Mouse (Mus musculus): ENCODE measurements at regions not wholly inside any gene's neighbourhood (a gene's known extent, or its start where the extent isn't known, plus 50 kb on each side); places are given as distances from the start of the nearest gene placed in this dataset.

DNA sequence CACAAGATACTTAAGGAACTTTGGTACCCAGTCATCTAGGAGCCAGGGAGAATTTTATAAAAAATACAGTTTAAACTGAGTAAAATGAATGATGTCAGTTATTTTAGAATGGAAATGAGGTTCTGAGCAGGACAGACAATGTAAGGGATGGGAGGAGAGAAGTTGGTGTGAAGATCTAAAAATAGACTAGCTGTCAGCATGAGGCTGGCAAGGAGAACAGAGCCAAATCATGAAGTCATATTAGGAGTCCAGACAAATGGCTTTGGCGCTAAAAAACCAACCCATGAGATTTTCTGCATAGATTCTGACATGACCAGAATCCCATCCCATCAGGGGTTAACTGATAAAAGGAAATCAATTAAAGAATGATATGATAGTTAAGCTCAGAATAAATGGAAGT is 65.5 kb upstream of the Itprid2 start:
- no peaks in the 10 kb centered on the region for H3K36me3 ChIP-seq (ENCODE audit: control insufficient read depth, insufficient read depth, low read length)
- no peak overlapping the region for H3K27ac ChIP-seq (ENCODE audit: control insufficient read depth, insufficient read depth, low read depth, low read length)
- no peaks in the 10 kb centered on the region for H3K4me1 ChIP-seq (ENCODE audit: control insufficient read depth, insufficient read depth, low read length)
- H3K4me3 ChIP-seq (ENCODE audit: control insufficient read depth, low read depth, low read length), result no peak overlapping the region
- no peaks in the 10 kb centered on the region for H3K27me3 ChIP-seq (ENCODE audit: control insufficient read depth, insufficient read depth, low read length)
- TF ChIP-seq CTCF (IDR thresholded peaks at IDR 0.05; ENCODE audit: control insufficient read depth, insufficient read depth, insufficient replicate concordance, low read depth, low read length), result no peak
- TF ChIP-seq POLR2A (IDR thresholded peaks at IDR 0.05; ENCODE audit: control insufficient read depth, low read depth, low read length), result no peak

DNA sequence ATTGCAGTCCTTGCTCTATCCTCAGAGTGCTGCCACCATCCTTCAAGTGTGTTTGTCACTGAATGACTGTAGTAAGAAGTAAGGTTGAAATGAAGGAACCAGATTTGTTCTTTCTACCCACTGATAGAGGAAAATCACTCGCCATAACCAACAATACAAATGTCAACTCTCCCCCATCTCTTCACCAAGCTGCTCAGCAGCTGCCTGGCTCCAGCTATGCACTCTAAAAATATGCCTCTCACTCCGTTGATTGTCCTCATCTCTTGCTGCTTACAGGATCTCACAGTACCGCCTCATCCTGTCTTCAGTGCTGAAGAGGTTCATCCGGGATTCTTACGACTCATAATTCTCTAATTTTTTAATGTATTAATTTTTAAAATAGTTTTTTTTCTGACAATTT is 63.2 kb upstream of the Itprid2 start:
- Histone ChIP-seq H3K4me3 (ENCODE audit: control insufficient read depth, low read depth, low read length) (no peak overlapping the region), H3K4me1 (ENCODE audit: control insufficient read depth, insufficient read depth, low read length) (no peaks in the 10 kb centered on the region), H3K27me3 (ENCODE audit: control insufficient read depth, insufficient read depth, low read length) (no peaks in the 10 kb centered on the region), H3K27ac (ENCODE audit: control insufficient read depth, insufficient read depth, low read depth, low read length) (no peak overlapping the region), H3K36me3 (ENCODE audit: control insufficient read depth, insufficient read depth, low read length) (no peaks in the 10 kb centered on the region)
- TF ChIP-seq POLR2A (IDR thresholded peaks at IDR 0.05; ENCODE audit: control insufficient read depth, low read depth, low read length), result no peak

DNA sequence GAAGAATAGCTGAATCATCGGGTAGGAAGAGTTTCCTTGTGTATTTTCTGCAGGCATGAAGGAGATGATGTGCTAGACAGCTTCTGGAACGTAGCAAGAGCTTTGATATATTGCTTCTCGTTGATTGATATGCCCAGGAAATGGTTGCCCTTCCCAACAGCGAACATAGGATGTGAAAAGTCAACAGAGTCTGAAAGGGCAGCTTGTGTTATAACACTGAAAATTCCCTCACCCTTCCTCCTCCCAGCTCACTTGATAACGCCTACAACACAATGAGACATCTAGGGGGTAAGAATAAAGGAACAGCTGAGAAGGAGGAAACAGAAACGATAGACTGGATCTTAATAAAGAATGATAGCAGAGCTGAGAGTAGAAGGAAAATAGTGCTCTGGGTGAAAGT is 60.1 kb upstream of the Itprid2 start:
- Histone ChIP-seq H3K27ac (ENCODE audit: control insufficient read depth, insufficient read depth, low read depth, low read length) (no peak overlapping the region), H3K36me3 (ENCODE audit: control insufficient read depth, insufficient read depth, low read length) (no peaks in the 10 kb centered on the region), H3K4me1 (ENCODE audit: control insufficient read depth, insufficient read depth, low read length) (no peaks in the 10 kb centered on the region), H3K4me3 (ENCODE audit: control insufficient read depth, low read depth, low read length) (no peak overlapping the region), H3K27me3 (ENCODE audit: control insufficient read depth, insufficient read depth, low read length) (no peaks in the 10 kb centered on the region)
- TF ChIP-seq POLR2A (IDR thresholded peaks at IDR 0.05; ENCODE audit: control insufficient read depth, low read depth, low read length), result no peak
- TF ChIP-seq CTCF (IDR thresholded peaks at IDR 0.05; ENCODE audit: control insufficient read depth, insufficient read depth, insufficient replicate concordance, low read depth, low read length), result no peak

DNA sequence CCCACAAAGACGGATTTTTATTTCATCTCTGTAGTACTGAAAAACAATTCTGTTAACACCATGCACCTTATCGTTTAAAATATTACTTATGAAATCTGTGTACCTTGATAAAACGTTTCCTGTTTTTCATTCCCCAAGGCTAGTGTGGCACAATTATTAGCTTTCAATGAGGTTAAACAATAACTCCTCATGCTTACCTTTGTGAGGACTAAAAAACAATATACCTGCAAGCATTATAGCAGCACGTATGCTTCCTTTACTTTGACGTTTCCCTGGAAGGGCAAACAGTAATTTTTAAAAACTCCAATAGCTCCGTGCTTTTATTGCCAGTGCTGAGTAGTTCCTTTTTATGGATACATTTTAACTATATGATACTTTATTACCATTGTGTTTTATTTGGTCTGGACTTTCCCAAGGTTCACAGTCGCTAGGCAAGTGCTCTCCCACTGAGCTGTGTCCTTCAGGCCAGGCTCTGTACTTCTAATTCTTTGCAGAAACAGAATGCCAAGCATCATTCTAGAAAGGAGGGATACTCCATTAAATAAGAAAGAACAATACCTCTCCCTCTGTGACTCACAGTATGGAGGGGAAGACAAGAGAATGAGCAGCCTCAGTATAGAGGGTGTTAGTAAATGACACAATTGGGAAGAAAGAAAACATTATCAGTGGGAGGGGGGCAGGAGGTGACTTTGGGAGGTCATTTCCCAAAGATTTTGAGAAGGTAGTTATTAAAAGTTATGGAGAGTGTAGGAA is 50.0 kb upstream of the Itprid2 start:
- H3K36me3 ChIP-seq (ENCODE audit: control insufficient read depth, insufficient read depth, low read length), result no peaks in the 10 kb centered on the region
- no peaks in the 10 kb centered on the region for H3K4me1 ChIP-seq (ENCODE audit: control insufficient read depth, insufficient read depth, low read length)
- H3K4me3 ChIP-seq (ENCODE audit: control insufficient read depth, low read depth, low read length), result no peak overlapping the region
- H3K27ac ChIP-seq (ENCODE audit: control insufficient read depth, insufficient read depth, low read depth, low read length), result no peak overlapping the region; the same call in 1 of the 2 replicates
- H3K27me3 ChIP-seq (ENCODE audit: control insufficient read depth, insufficient read depth, low read length), result no peaks in the 10 kb centered on the region
- TF ChIP-seq POLR2A (IDR thresholded peaks at IDR 0.05; ENCODE audit: control insufficient read depth, low read depth, low read length), result no peak
- no peak for TF ChIP-seq CTCF (IDR thresholded peaks at IDR 0.05; ENCODE audit: control insufficient read depth, insufficient read depth, insufficient replicate concordance, low read depth, low read length)

All from testis, adult 2 months (tissue).